ENCODE assay signal across 34 mouse cellular contexts in the genomic region with DNA sequence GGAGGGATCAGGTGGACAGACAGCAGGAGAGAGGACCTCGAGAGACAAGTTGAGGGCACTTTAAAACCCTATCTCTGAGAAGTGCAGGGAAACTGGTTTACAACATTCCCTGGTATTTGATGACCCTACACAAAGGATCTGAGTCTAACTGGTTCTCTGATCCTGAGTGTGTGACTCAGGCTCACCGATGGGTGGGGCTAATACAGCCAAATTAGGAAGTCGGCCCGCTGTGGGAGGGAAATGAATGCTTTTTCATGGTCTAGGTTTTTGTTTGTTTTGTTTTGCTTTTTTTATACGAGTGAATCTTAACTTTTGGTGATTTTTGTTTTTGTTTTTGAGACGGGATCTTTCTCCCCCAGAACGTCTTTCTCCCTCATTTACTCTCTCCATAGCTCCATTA. TPM values are rescaled to one million over a fixed set of nuclear protein-coding genes. Genes with fewer than 3 reads are reported as not detected.
DNase-seq lines count a peak whose midpoint lies in the region; ATAC-seq and TF ChIP-seq lines count a peak whose summit lies in the region.
"Had no signal": no experiment of that assay in that cellular context is flagged by ENCODE, and none has a peak within 500 bp of the region (broad histone marks: within the 10 kb centered on the region; RNA-seq: fewer than 3 reads in every experiment).

No protein-coding gene starts in this region.

- H3K9ac ChIP-seq in liver, postnatal 0 days (replicated peaks), result no peak overlapping the region
- H3K9ac ChIP-seq in liver, embryonic 12.5 days, result no peak overlapping the region
- H3K9ac ChIP-seq: hindbrain, embryonic 12.5 days; kidney, embryonic 15.5 days; limb, embryonic 13.5 days; midbrain, embryonic 15.5 days; neural tube, embryonic 12.5 days had no signal

- H3K4me3 ChIP-seq in liver, postnatal 0 days (ENCODE audit: low read depth, low read length), result no peak overlapping the region
- H3K4me3 ChIP-seq in liver, embryonic 12.5 days, result no peak overlapping the region
- H3K4me3 ChIP-seq: erythroblast, embryonic 14.5 days; gastrocnemius, adult 2 months; hindbrain, embryonic 12.5 days; kidney, embryonic 15.5 days; left cerebral cortex, adult 2 months; limb, embryonic 13.5 days; midbrain, embryonic 10.5 days; midbrain, embryonic 15.5 days; neural tube, embryonic 12.5 days had no signal

- no peak overlapping the region for H3K27ac ChIP-seq in liver, postnatal 0 days (ENCODE audit: low read depth)
- H3K27ac ChIP-seq in liver, embryonic 12.5 days, result no peak overlapping the region
- H3K27ac ChIP-seq: hindbrain, embryonic 12.5 days; hindbrain, postnatal 0 days; kidney, embryonic 15.5 days; left cerebral cortex, adult 2 months; limb, embryonic 13.5 days; macrophage; midbrain, embryonic 10.5 days; midbrain, embryonic 15.5 days; neural tube, embryonic 12.5 days had no signal

- H3K9me3 ChIP-seq in liver, postnatal 0 days (ENCODE audit: low read length), result no peaks in the 10 kb centered on the region
- H3K9me3 ChIP-seq in liver, embryonic 12.5 days (replicated peaks), result no peaks in the 10 kb centered on the region
- H3K9me3 ChIP-seq: G1E; hindbrain, embryonic 12.5 days; kidney, embryonic 15.5 days; midbrain, embryonic 10.5 days; midbrain, embryonic 15.5 days; neural tube, embryonic 12.5 days had no signal

- TF ChIP-seq EP300 in liver, postnatal 0 days (IDR thresholded peaks at IDR 0.05; ENCODE audit: low read depth), result no peak

- DNase-seq in liver, postnatal 0 days, result no peak
- DNase-seq in NIH3T3 (ENCODE audit: low read depth), result peak; percentile 72
- no peak for DNase-seq in heart, adult 11 months
- DNase-seq in embryo, embryonic 10.5 days (ENCODE audit: low spot score), result no peak
- DNase-seq in heart, adult 18-20 months, result no peak
- DNase-seq: adrenal gland, postnatal 10 days; B cell, adult 2 months; cerebellum, adult 8-10 months; gastrocnemius, adult 2 months; heart, postnatal 36 days; kidney, postnatal 25 days; lung, adult 18-20 months; thymus, postnatal 4 days had no signal

- TF ChIP-seq CTCF in liver, postnatal 0 days (IDR thresholded peaks at IDR 0.05; ENCODE audit: low read depth), result peak; percentile 17; the same call in 1 of the 2 replicates

- no peak overlapping the region for H3K4me2 ChIP-seq in liver, postnatal 0 days (ENCODE audit: low read depth, low read length)
- H3K4me2 ChIP-seq in liver, embryonic 12.5 days, result no peak overlapping the region
- H3K4me2 ChIP-seq: heart, embryonic 11.5 days; hindbrain, embryonic 12.5 days; kidney, embryonic 15.5 days; limb, embryonic 13.5 days; liver, embryonic 11.5 days; midbrain, embryonic 15.5 days; neural tube, embryonic 12.5 days had no signal

- 50% methylated on average over 7 of the region's 7 CpGs for WGBS in liver, postnatal 0 days (ENCODE audit: insufficient replicate concordance)
- WGBS in liver, embryonic 12.5 days (ENCODE audit: insufficient replicate concordance), result 43% methylated on average over 7 of the region's 7 CpGs

- H3K36me3 ChIP-seq in liver, postnatal 0 days (replicated peaks; ENCODE audit: insufficient read depth, low read length), result no peaks in the 10 kb centered on the region
- H3K36me3 ChIP-seq in liver, embryonic 12.5 days, result no peaks in the 10 kb centered on the region
- H3K36me3 ChIP-seq: G1E; hindbrain, embryonic 12.5 days; kidney, embryonic 15.5 days; limb, embryonic 13.5 days; midbrain, embryonic 10.5 days; midbrain, embryonic 15.5 days; neural tube, embryonic 12.5 days had no signal

- peaks cover 20% of the 10 kb centered on the region for H3K4me1 ChIP-seq in liver, postnatal 0 days (ENCODE audit: insufficient read depth)
- peaks cover 36% of the 10 kb centered on the region for H3K4me1 ChIP-seq in liver, embryonic 12.5 days
- H3K4me1 ChIP-seq: hindbrain, embryonic 12.5 days; kidney, embryonic 15.5 days; limb, embryonic 13.5 days; midbrain, embryonic 10.5 days; midbrain, embryonic 15.5 days; neural tube, embryonic 12.5 days had no signal

- no peaks in the 10 kb centered on the region for H3K27me3 ChIP-seq in liver, postnatal 0 days (ENCODE audit: insufficient read depth, low read length)
- 0 out of 2 replicates have a peak, but pooled peaks cover 3% of the 10 kb centered on the region for H3K27me3 ChIP-seq in liver, embryonic 12.5 days (replicated peaks)
- H3K27me3 ChIP-seq: hindbrain, embryonic 12.5 days; kidney, embryonic 15.5 days; limb, embryonic 13.5 days; midbrain, embryonic 15.5 days; neural tube, embryonic 12.5 days had no signal

- ATAC-seq in liver, postnatal 0 days, result no peak
- no peak for ATAC-seq in liver, embryonic 12.5 days
- ATAC-seq in megakaryocyte, adult 5-6 weeks (ENCODE audit: poor library complexity, severe bottlenecking), result peak; percentile 56; the same call in 1 of the 2 replicates
- ATAC-seq: forebrain, embryonic 16.5 days; hindbrain, postnatal 0 days; intestine, embryonic 16.5 days; lung, postnatal 0 days; midbrain, embryonic 15.5 days had no signal

RNA-seq across cellular contexts. Expression of a gene that starts 6.7 kb away (rescaled TPM):
- polyA plus RNA-seq in liver, postnatal 0 days (2015; fragmentation: Nextera tagmentation; extraction: Ambion mirVana), result 3.0 TPM in 2 replicates
- polyA plus RNA-seq in liver, embryonic 12.5 days (2016; fragmentation: Nextera tagmentation; extraction: Ambion mirVana), result 9.1 and 10.2 TPM in 2 replicates
- total RNA-seq in megakaryocyte, adult 5-6 weeks (2015), result 6.6 and 6.7 TPM in 2 replicates
- total RNA-seq in megakaryocyte, adult 5-6 weeks (2017), result 6.9 and 7.0 TPM in 2 replicates
- total RNA-seq in heart, adult 18-20 months (2021), result 10 to 100 TPM; 32.8 to 39.8 TPM

RNA-seq across cellular contexts. Expression of a gene that starts 16.4 kb away (rescaled TPM):
- polyA plus RNA-seq in liver, postnatal 0 days (2015; fragmentation: Nextera tagmentation; extraction: Ambion mirVana), result 43.6 and 46.4 TPM in 2 replicates
- polyA plus RNA-seq in liver, embryonic 12.5 days (2016; fragmentation: Nextera tagmentation; extraction: Ambion mirVana), result 55.2 and 57.6 TPM in 2 replicates
- total RNA-seq in megakaryocyte, adult 5-6 weeks (2015), result 159 and 179 TPM in 2 replicates
- 13.0 and 17.5 TPM in 2 replicates for total RNA-seq in megakaryocyte, adult 5-6 weeks (2017)
- 10 to 100 TPM; 63.9 to 82.2 TPM for total RNA-seq in heart, adult 18-20 months (2021)

RNA-seq across cellular contexts. Expression of a gene that starts 51.1 kb away (rescaled TPM):
- 0.08 and 0.19 TPM in 2 replicates for polyA plus RNA-seq in liver, postnatal 0 days (2015; fragmentation: Nextera tagmentation; extraction: Ambion mirVana)
- polyA plus RNA-seq in liver, embryonic 12.5 days (2016; fragmentation: Nextera tagmentation; extraction: Ambion mirVana), result 0.31 and 0.37 TPM in 2 replicates
- total RNA-seq in megakaryocyte, adult 5-6 weeks (2015), result not detected in 2 replicates
- total RNA-seq in megakaryocyte, adult 5-6 weeks (2017), result not detected in 2 replicates
- total RNA-seq in heart, adult 18-20 months (2021), result not detected
- total RNA-seq: common myeloid progenitor, adult 5-6 weeks; G1E; layer of hippocampus, postnatal 14 days; left cerebral cortex, adult 2 months had no signal
- polyA plus RNA-seq: forebrain, embryonic 11.5 days; G1E; heart, embryonic 11.5 days; macrophage; neural tube, embryonic 12.5 days had no signal

Comparison
In these comparisons a context has a peak if more than half of its experiments do, and no peak if none do; other contexts are left out.
1. RNA of a gene that starts 6.7 kb away (total RNA-seq): 32.8 to 39.8 TPM in heart, adult 18-20 months; 6.6 to 7.0 TPM in megakaryocyte, adult 5-6 weeks; every median in the first group is over 4 times any median in the second.